ENCODE assay signal across 25 mouse cellular contexts in genomic region chr1:54916456-54916855, GRCm38 (mm10). TPM values are rescaled to one million over a fixed set of nuclear protein-coding genes. Genes with fewer than 3 reads are reported as not detected.
DNase-seq lines count a peak whose midpoint lies in the region; ATAC-seq lines count a peak whose summit lies in the region.
"Had no signal": no experiment of that assay in that cellular context is flagged by ENCODE, and none has a peak within 500 bp of the region (broad histone marks: within the 10 kb centered on the region; RNA-seq: fewer than 3 reads in every experiment).

No protein-coding gene starts in this region.

- no peaks in the 10 kb centered on the region for H3K27me3 ChIP-seq in midbrain, embryonic 11.5 days (ENCODE audit: control insufficient read depth, insufficient read depth, low read length)
- no peaks in the 10 kb centered on the region for H3K27me3 ChIP-seq in midbrain, embryonic 14.5 days (ENCODE audit: control insufficient read depth, insufficient read depth, low read length)
- H3K27me3 ChIP-seq in embryonic facial prominence, embryonic 13.5 days = no peaks in the 10 kb centered on the region
- H3K27me3 ChIP-seq in limb, embryonic 11.5 days (ENCODE audit: control insufficient read depth, insufficient read depth, low read length) = no peaks in the 10 kb centered on the region
- H3K27me3 ChIP-seq: heart, embryonic 12.5 days; heart, embryonic 15.5 days; hindbrain, embryonic 13.5 days had no signal

- no peaks in the 10 kb centered on the region for H3K9me3 ChIP-seq in midbrain, embryonic 11.5 days (ENCODE audit: control insufficient read depth, low read length)
- no peaks in the 10 kb centered on the region for H3K9me3 ChIP-seq in midbrain, embryonic 14.5 days (ENCODE audit: control insufficient read depth, low read length)
- H3K9me3 ChIP-seq in embryonic facial prominence, embryonic 13.5 days = no peaks in the 10 kb centered on the region
- no peaks in the 10 kb centered on the region for H3K9me3 ChIP-seq in limb, embryonic 11.5 days (ENCODE audit: control insufficient read depth, low read length)
- H3K9me3 ChIP-seq: heart, embryonic 12.5 days; heart, embryonic 15.5 days; hindbrain, embryonic 10.5 days; hindbrain, embryonic 13.5 days had no signal

- no peaks in the 10 kb centered on the region for H3K36me3 ChIP-seq in midbrain, embryonic 11.5 days (ENCODE audit: control insufficient read depth, insufficient read depth, low read length)
- no peaks in the 10 kb centered on the region for H3K36me3 ChIP-seq in midbrain, embryonic 14.5 days (ENCODE audit: control insufficient read depth, insufficient read depth, low read length)
- H3K36me3 ChIP-seq in embryonic facial prominence, embryonic 13.5 days = no peaks in the 10 kb centered on the region
- H3K36me3 ChIP-seq in limb, embryonic 11.5 days (ENCODE audit: control insufficient read depth, insufficient read depth, low read length) = no peaks in the 10 kb centered on the region
- H3K36me3 ChIP-seq: heart, embryonic 12.5 days; heart, embryonic 15.5 days; hindbrain, embryonic 10.5 days; hindbrain, embryonic 13.5 days had no signal

- WGBS in midbrain, embryonic 11.5 days = 87% methylated on average over 4 of the region's 4 CpGs
- 87% methylated on average over 4 of the region's 4 CpGs for WGBS in midbrain, embryonic 14.5 days
- WGBS in embryonic facial prominence, embryonic 13.5 days = 43% methylated on average over 4 of the region's 4 CpGs
- 38% methylated on average over 4 of the region's 4 CpGs for WGBS in limb, embryonic 11.5 days

- H3K9ac ChIP-seq in midbrain, embryonic 11.5 days (ENCODE audit: low read length) = no peak overlapping the region
- no peak overlapping the region for H3K9ac ChIP-seq in midbrain, embryonic 14.5 days (replicated peaks; ENCODE audit: low read length)
- H3K9ac ChIP-seq in embryonic facial prominence, embryonic 13.5 days = no peak overlapping the region
- H3K9ac ChIP-seq in limb, embryonic 11.5 days (ENCODE audit: low read length) = no peak overlapping the region
- H3K9ac ChIP-seq: forebrain, postnatal 0 days; heart, embryonic 12.5 days; heart, embryonic 15.5 days; hindbrain, embryonic 13.5 days had no signal

- no peak overlapping the region for H3K4me3 ChIP-seq in midbrain, embryonic 11.5 days (ENCODE audit: low read depth, low read length)
- no peak overlapping the region for H3K4me3 ChIP-seq in midbrain, embryonic 14.5 days (replicated peaks; ENCODE audit: low read depth, low read length)
- no peak overlapping the region for H3K4me3 ChIP-seq in embryonic facial prominence, embryonic 13.5 days
- H3K4me3 ChIP-seq in limb, embryonic 11.5 days (ENCODE audit: low read depth, low read length) = no peak overlapping the region
- H3K4me3 ChIP-seq: heart, embryonic 12.5 days; heart, embryonic 15.5 days; hindbrain, embryonic 10.5 days; hindbrain, embryonic 13.5 days had no signal

- H3K27ac ChIP-seq in midbrain, embryonic 11.5 days (ENCODE audit: low read depth, low read length) = no peak overlapping the region
- no peak overlapping the region for H3K27ac ChIP-seq in midbrain, embryonic 14.5 days (replicated peaks; ENCODE audit: low read depth, low read length)
- H3K27ac ChIP-seq in embryonic facial prominence, embryonic 13.5 days = peak overlapping the region; percentile 12; the same call in 1 of the 2 replicates
- 0 out of 2 replicates have a peak overlapping the region, but pooled peaks have one; percentile 2 for H3K27ac ChIP-seq in limb, embryonic 11.5 days (replicated peaks; ENCODE audit: low read depth, low read length)
- H3K27ac ChIP-seq: heart, embryonic 15.5 days; hindbrain, embryonic 10.5 days; hindbrain, embryonic 13.5 days had no signal

- no peaks in the 10 kb centered on the region for H3K4me1 ChIP-seq in midbrain, embryonic 11.5 days (ENCODE audit: control insufficient read depth, insufficient read depth, low read length)
- no peaks in the 10 kb centered on the region for H3K4me1 ChIP-seq in midbrain, embryonic 14.5 days (ENCODE audit: control insufficient read depth, insufficient read depth, low read length)
- H3K4me1 ChIP-seq in embryonic facial prominence, embryonic 13.5 days = peaks cover 51% of the 10 kb centered on the region
- H3K4me1 ChIP-seq in limb, embryonic 11.5 days (ENCODE audit: control insufficient read depth, insufficient read depth, low read length) = peaks cover 36% of the 10 kb centered on the region

- ATAC-seq in midbrain, embryonic 11.5 days (ENCODE audit: low FRiP score) = no peak
- ATAC-seq in midbrain, embryonic 14.5 days (ENCODE audit: low FRiP score, low TSS enrichment) = no peak
- no peak for ATAC-seq in embryonic facial prominence, embryonic 13.5 days (ENCODE audit: insufficient number of reproducible peaks, insufficient read depth, low FRiP score, low TSS enrichment, low read depth)
- no peak for ATAC-seq in limb, embryonic 11.5 days (ENCODE audit: insufficient number of reproducible peaks, low FRiP score, low TSS enrichment, low read depth)
- ATAC-seq: CD4-positive, CD25-positive, alpha-beta regulatory T cell, adult 4 months; forebrain, embryonic 14.5 days; forebrain, postnatal 0 days; hindbrain, embryonic 16.5 days; inflammation-experienced regulatory T-cells, adult 6 months had no signal

- peak; percentile 14 for DNase-seq in midbrain, embryonic 11.5 days (ENCODE audit: low spot score, missing footprints)
- DNase-seq in midbrain, embryonic 14.5 days = no peak
- DNase-seq in forelimb bud, embryonic 11.5 days (ENCODE audit: low read depth, low spot score) = peak; percentile 59
- no peak for DNase-seq in limb, embryonic 11.5 days (ENCODE audit: low spot score)
- no peak for DNase-seq in thymus, adult 18-20 months
- DNase-seq in right cerebral cortex, postnatal 4 days = no peak
- DNase-seq: adrenal gland, adult 2 months; adrenal gland, postnatal 14 days; cerebellum, adult 11 months; cerebellum, adult 2 months; cerebellum, adult 9-11 months; cerebellum, postnatal 25 days; forebrain, postnatal 0 days; gastrocnemius, postnatal 25 days; heart, postnatal 10 days; heart, postnatal 36 days had no signal

- H3K4me2 ChIP-seq in midbrain, embryonic 11.5 days = no peak overlapping the region
- H3K4me2 ChIP-seq in midbrain, embryonic 14.5 days (ENCODE audit: low read length) = no peak overlapping the region
- H3K4me2 ChIP-seq in embryonic facial prominence, embryonic 13.5 days = no peak overlapping the region
- H3K4me2 ChIP-seq in limb, embryonic 11.5 days (ENCODE audit: low read depth, severe bottlenecking) = no peak overlapping the region
- H3K4me2 ChIP-seq: heart, embryonic 12.5 days; heart, embryonic 15.5 days; hindbrain, embryonic 13.5 days had no signal

RNA-seq across cellular contexts. Expression of gene Ankrd44, which starts 9.7 kb away (rescaled TPM):
- polyA plus RNA-seq in midbrain, embryonic 11.5 days (2014; fragmentation: Nextera tagmentation; extraction: Ambion mirVana) = 10.1 and 14.0 TPM in 2 replicates
- 37.0 and 39.1 TPM in 2 replicates for polyA plus RNA-seq in midbrain, embryonic 14.5 days (2014; fragmentation: Nextera tagmentation; extraction: Ambion mirVana)
- polyA plus RNA-seq in embryonic facial prominence, embryonic 13.5 days (2015; fragmentation: Nextera tagmentation; extraction: Ambion mirVana) = 25.8 and 36.7 TPM in 2 replicates
- 23.5 and 24.6 TPM in 2 replicates for polyA plus RNA-seq in limb, embryonic 11.5 days (2014; fragmentation: Nextera tagmentation; extraction: Ambion mirVana)

Comparison
In these comparisons a context has a peak if more than half of its experiments do, and no peak if none do; other contexts are left out.
1. DNase-seq: peak in midbrain, embryonic 11.5 days (single experiment) and forelimb bud, embryonic 11.5 days (single experiment); none in midbrain, embryonic 14.5 days (single experiment), limb, embryonic 11.5 days (single experiment), thymus, adult 18-20 months (0 of 2) and right cerebral cortex, postnatal 4 days (single experiment).
2. H3K27ac ChIP-seq: peak in embryonic facial prominence, embryonic 13.5 days (single experiment) and limb, embryonic 11.5 days (single experiment); none in midbrain, embryonic 11.5 days (single experiment) and midbrain, embryonic 14.5 days (single experiment).